Mouse (Mus musculus) intestine, embryonic 15.5 days (tissue): ENCODE results near the gene Hist1h2bb. TPM values are rescaled to one million over a fixed set of nuclear protein-coding genes. Genes with fewer than 3 reads are reported as not detected.
"Not testable (repeated sequence)": the region's sequence is repeated elsewhere in the genome, so short reads cannot be mapped to it uniquely, and the experiment has no call there.

ENCODE experiments used
- ATAC-seq: fragments of 200-750 bp; cut with Nextera tagmentation; 2 replicates; pipeline ENCODE4 v1.8.0; 2017; ENCODE audit warnings: moderate TSS enrichment, moderate library complexity
- H3K27ac ChIP-seq: fragments of 300-500 bp; sonication (generic); 2 replicates; pipeline ENCODE4 v1.5.1; 2015; ENCODE audit warnings: mild to moderate bottlenecking, inconsistent platforms
- H3K27me3 ChIP-seq: fragments of 300-500 bp; sonication (generic); replicated peaks from 2 replicates; pipeline ENCODE4 v1.6.1; 2015; ENCODE audit warnings: inconsistent platforms
- H3K36me3 ChIP-seq: fragments of 300-500 bp; sonication (generic); 2 replicates; pipeline ENCODE4 v1.6.1; 2015; ENCODE audit warnings: inconsistent platforms
- H3K4me1 ChIP-seq: fragments of 300-500 bp; sonication (generic); replicated peaks from 2 replicates; pipeline ENCODE4 v1.6.1; 2015; ENCODE audit warnings: inconsistent platforms
- H3K4me2 ChIP-seq: fragments of 300-500 bp; sonication (generic); replicated peaks from 2 replicates; pipeline ENCODE4 v1.6.1; 2015; ENCODE audit warnings: mild to moderate bottlenecking, inconsistent platforms
- H3K4me3 ChIP-seq: fragments of 300-500 bp; sonication (generic); replicated peaks from 2 replicates; pipeline ENCODE4 v1.5.1; 2015; ENCODE audit warnings: inconsistent platforms
- H3K9ac ChIP-seq: fragments of 300-500 bp; sonication (generic); 2 replicates; pipeline ENCODE4 v1.6.1; 2015; ENCODE audit warnings: inconsistent platforms
- H3K9me3 ChIP-seq: fragments of 300-500 bp; sonication (generic); 2 replicates; pipeline ENCODE4 v1.6.1; 2016; ENCODE audit warnings: inconsistent platforms
- WGBS: fragments of 180-500 bp; shearing (Covaris S2); methylation state at CpG from one replicate; pipeline ENCODE4 v1.1.7; 2015; 5-methylcytosine and 5-hydroxymethylcytosine counted together
- polyA plus RNA-seq: library from polyadenylated mRNA; unstranded; fragments of >200 nt; fragmentation: Nextera tagmentation; extraction: Ambion mirVana; gene quantifications from 2 replicates; pipeline ENCODE4 v1.2.1, GENCODE M21; 2015

Hist1h2bb gene
- 2.4 and 3.8 TPM in 2 replicates for polyA plus RNA-seq

GRCm38 (mm10) chr13:23746201-23747080, at the start of gene Hist1h2bb:
Gene Hist1h2bb, plus strand, starts transcription at chr13:23746734.
- H3K36me3 ChIP-seq, H3K4me1 ChIP-seq, H3K27me3 ChIP-seq, H3K9me3 ChIP-seq: not testable (repeated sequence)
- H3K9ac ChIP-seq: peak within 1 kb of the TSS; percentile 54
- H3K27ac ChIP-seq: peak within 1 kb of the TSS; percentile 98
- peak; percentile 91 for ATAC-seq
- H3K4me3 ChIP-seq: peak within 1 kb of the TSS; percentile 39
- under 1% methylated on average over 46 of the region's 58 CpGs for WGBS
- peak within 1 kb of the TSS; percentile 56 for H3K4me2 ChIP-seq

- Histone ChIP-seq H3K9ac (peak overlapping the region; percentile 60), H3K4me3 (peak overlapping the region; percentile 44), H3K36me3 (no peaks in the 10 kb centered on the region), H3K4me1 (peaks cover 10% of the 10 kb centered on the region), H3K4me2 (peak overlapping the region; percentile 67), H3K27ac (peak overlapping the region; percentile 88), H3K9me3 (no peaks in the 10 kb centered on the region), H3K27me3 (no peaks in the 10 kb centered on the region)
- peak; percentile 59 for ATAC-seq
- WGBS: under 1% methylated on average over 23 of the region's 32 CpGs
Measured at GRCm38 (mm10) chr13:23697491-23698299, 48.8 kb upstream of the Hist1h2bb start.

GRCm38 (mm10) chr13:23698300-23698693, 48.2 kb upstream of the Hist1h2bb start, which contains the start of gene Hist1h4c:
Gene Hist1h4c, minus strand, starts transcription at chr13:23698454.
- H3K27me3 ChIP-seq: no peaks in the 10 kb centered on the region
- ATAC-seq: peak; percentile 97
- WGBS: 0% methylated on average over 20 of the region's 22 CpGs
- peak within 1 kb of the TSS; percentile 67 for H3K4me2 ChIP-seq
- no peaks in the 10 kb centered on the region for H3K9me3 ChIP-seq
- peak within 1 kb of the TSS; percentile 60 for H3K9ac ChIP-seq
- no peaks in the 10 kb centered on the region for H3K36me3 ChIP-seq
- H3K27ac ChIP-seq: peak within 1 kb of the TSS; percentile 88
- peak within 1 kb of the TSS; percentile 44 for H3K4me3 ChIP-seq
- peaks cover 10% of the 10 kb centered on the region for H3K4me1 ChIP-seq

- Histone ChIP-seq H3K4me1 (peaks cover 10% of the 10 kb centered on the region), H3K36me3 (no peaks in the 10 kb centered on the region), H3K9me3 (no peaks in the 10 kb centered on the region), H3K9ac (no peak overlapping the region), H3K4me2 (peak overlapping the region; percentile 49), H3K27ac (peak overlapping the region; percentile 75), H3K4me3 (no peak overlapping the region), H3K27me3 (no peaks in the 10 kb centered on the region)
- 73% methylated on average over 6 of the region's 6 CpGs for WGBS
- no peak for ATAC-seq
Measured at GRCm38 (mm10) chr13:23698996-23699395, 47.5 kb upstream of the Hist1h2bb start.

- Histone ChIP-seq H3K9me3 (no peaks in the 10 kb centered on the region), H3K4me2 (no peak overlapping the region), H3K4me1 (peaks cover 10% of the 10 kb centered on the region), H3K9ac (no peak overlapping the region), H3K36me3 (no peaks in the 10 kb centered on the region), H3K27ac (no peak overlapping the region), H3K27me3 (no peaks in the 10 kb centered on the region), H3K4me3 (no peak overlapping the region)
- 65% methylated on average over 3 of the region's 3 CpGs for WGBS
- no peak for ATAC-seq
Measured at GRCm38 (mm10) chr13:23699767-23700166, 46.8 kb upstream of the Hist1h2bb start.

GRCm38 (mm10) chr13:23700786-23701520, 45.6 kb upstream of the Hist1h2bb start:
- Histone ChIP-seq H3K36me3 (no peaks in the 10 kb centered on the region), H3K9me3 (no peaks in the 10 kb centered on the region), H3K4me2 (no peak overlapping the region), H3K27me3 (no peaks in the 10 kb centered on the region), H3K4me1 (peaks cover 8% of the 10 kb centered on the region), H3K27ac (no peak overlapping the region), H3K9ac (peak overlapping the region; percentile 20; the same call in 1 of the 2 replicates), H3K4me3 (no peak overlapping the region)
- peak; percentile 67 for ATAC-seq
- WGBS: 25% methylated on average over 8 of the region's 8 CpGs

GRCm38 (mm10) chr13:23702220-23702619, 44.3 kb upstream of the Hist1h2bb start:
- no peak overlapping the region for H3K27ac ChIP-seq
- no peak overlapping the region for H3K4me2 ChIP-seq
- H3K9me3 ChIP-seq: no peaks in the 10 kb centered on the region
- no peaks in the 10 kb centered on the region for H3K36me3 ChIP-seq
- 74% methylated on average over 4 of the region's 4 CpGs for WGBS
- no peak for ATAC-seq
- no peak overlapping the region for H3K4me3 ChIP-seq
- no peak overlapping the region for H3K9ac ChIP-seq
- peaks cover 5% of the 10 kb centered on the region for H3K4me1 ChIP-seq
- no peaks in the 10 kb centered on the region for H3K27me3 ChIP-seq

GRCm38 (mm10) chr13:23702801-23703200, 43.7 kb upstream of the Hist1h2bb start:
- not testable (repeated sequence) for H3K4me2 ChIP-seq, H3K9ac ChIP-seq, H3K4me3 ChIP-seq, H3K4me1 ChIP-seq, H3K36me3 ChIP-seq, ATAC-seq, H3K27me3 ChIP-seq, H3K9me3 ChIP-seq, H3K27ac ChIP-seq
- WGBS: 77% methylated on average over 2 of the region's 2 CpGs

- H3K36me3 ChIP-seq: no peaks in the 10 kb centered on the region
- no peak overlapping the region for H3K4me3 ChIP-seq
- H3K9me3 ChIP-seq: no peaks in the 10 kb centered on the region
- no peak overlapping the region for H3K9ac ChIP-seq
- no peak overlapping the region for H3K4me2 ChIP-seq
- no peak overlapping the region for H3K27ac ChIP-seq
- no peaks in the 10 kb centered on the region for H3K27me3 ChIP-seq
- peaks cover 5% of the 10 kb centered on the region for H3K4me1 ChIP-seq
- 89% methylated on average over 7 of the region's 7 CpGs for WGBS
- no peak for ATAC-seq
Measured at GRCm38 (mm10) chr13:23705751-23706356, 40.7 kb upstream of the Hist1h2bb start.

GRCm38 (mm10) chr13:23706771-23707170, 39.8 kb upstream of the Hist1h2bb start:
- no peak overlapping the region for H3K4me2 ChIP-seq
- H3K4me1 ChIP-seq: 0 out of 2 replicates have a peak, but pooled peaks cover 2% of the 10 kb centered on the region
- no peaks in the 10 kb centered on the region for H3K27me3 ChIP-seq
- no peak overlapping the region for H3K27ac ChIP-seq
- no peaks in the 10 kb centered on the region for H3K36me3 ChIP-seq
- WGBS: 94% methylated on average over 12 of the region's 12 CpGs
- H3K9ac ChIP-seq: no peak overlapping the region
- H3K9me3 ChIP-seq: no peaks in the 10 kb centered on the region
- ATAC-seq: no peak
- H3K4me3 ChIP-seq: no peak overlapping the region

- no peak overlapping the region for H3K27ac ChIP-seq
- 0 out of 2 replicates have a peak, but pooled peaks cover 2% of the 10 kb centered on the region for H3K4me1 ChIP-seq
- 85% methylated on average over 4 of the region's 4 CpGs for WGBS
- no peak overlapping the region for H3K4me2 ChIP-seq
- no peaks in the 10 kb centered on the region for H3K9me3 ChIP-seq
- no peak overlapping the region for H3K4me3 ChIP-seq
- H3K27me3 ChIP-seq: no peaks in the 10 kb centered on the region
- no peaks in the 10 kb centered on the region for H3K36me3 ChIP-seq
- no peak overlapping the region for H3K9ac ChIP-seq
- no peak for ATAC-seq
Measured at GRCm38 (mm10) chr13:23708041-23708440, 38.5 kb upstream of the Hist1h2bb start.
